Mouse (Mus musculus): Measurements from ENCODE around the gene Sds. TPM values are rescaled to one million over a fixed set of nuclear protein-coding genes. Genes with fewer than 3 reads are reported as not detected.

The Sds gene
- polyA plus RNA-seq, 1 experiment: not detected

GRCm38 (mm10) chr5:120438469-120438868 lies 37.9 kb upstream of the Sds start:
- H3K36me3 ChIP-seq (ENCODE audit: control insufficient read depth): no peaks in the 10 kb centered on the region
- H3K27me3 ChIP-seq (ENCODE audit: control insufficient read depth): peaks cover 87% of the 10 kb centered on the region
- H3K4me1 ChIP-seq (ENCODE audit: control insufficient read depth): no peaks in the 10 kb centered on the region
- H3K4me3 ChIP-seq (replicated peaks): no peak overlapping the region
- no peak for TF ChIP-seq GATA1 (IDR thresholded peaks at IDR 0.05; ENCODE audit: low read length)
- no peaks in the 10 kb centered on the region; the same call in 1 of the 2 replicates for H3K9me3 ChIP-seq (ENCODE audit: control insufficient read depth, low read length)

DNA sequence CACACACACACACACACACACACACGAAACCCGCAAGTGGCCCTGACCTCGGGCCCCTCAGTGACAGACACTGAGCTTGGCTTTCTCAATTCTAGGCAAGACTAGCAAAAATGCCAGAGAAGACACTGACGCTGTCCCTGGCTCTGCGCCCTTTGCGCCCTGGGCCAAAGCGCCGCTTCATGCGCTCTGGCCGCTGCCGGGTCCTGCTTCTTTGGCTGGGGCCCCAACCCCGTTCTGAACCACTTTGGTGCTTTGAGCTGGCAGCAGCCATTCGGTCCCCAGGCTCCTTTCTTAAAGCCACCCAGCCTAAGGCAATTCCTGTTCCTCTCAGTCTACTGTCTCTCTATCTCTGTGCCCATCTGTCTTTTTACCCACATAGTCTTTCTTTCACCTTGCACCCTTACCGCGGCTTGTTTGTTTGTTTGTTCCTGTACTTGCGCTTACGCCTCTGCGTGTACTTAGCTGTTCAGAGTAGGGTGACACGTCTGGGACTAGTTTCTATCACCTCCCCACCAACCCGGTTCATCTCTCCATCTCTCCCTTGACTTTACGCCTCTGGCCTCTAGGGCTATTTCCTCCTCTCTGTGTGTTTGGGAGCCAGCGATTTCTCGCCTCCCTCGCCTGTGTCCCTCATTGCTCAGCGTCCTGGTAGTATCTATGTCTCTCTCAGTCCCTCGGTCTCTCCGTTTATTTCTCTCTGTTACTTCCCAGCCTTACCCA lies 37.2 kb upstream of the Sds start:
- no peaks in the 10 kb centered on the region; the same call in 1 of the 2 replicates for H3K9me3 ChIP-seq (ENCODE audit: control insufficient read depth, low read length)
- H3K27me3 ChIP-seq (ENCODE audit: control insufficient read depth): peaks cover 80% of the 10 kb centered on the region
- no peak for TF ChIP-seq GATA1 (IDR thresholded peaks at IDR 0.05; ENCODE audit: low read length)
- no peak for TF ChIP-seq TAL1 (IDR thresholded peaks at IDR 0.05; ENCODE audit: low read length)
- H3K36me3 ChIP-seq (ENCODE audit: control insufficient read depth): no peaks in the 10 kb centered on the region
- no peaks in the 10 kb centered on the region for H3K4me1 ChIP-seq (ENCODE audit: control insufficient read depth)
- H3K4me3 ChIP-seq (replicated peaks): no peak overlapping the region

DNA sequence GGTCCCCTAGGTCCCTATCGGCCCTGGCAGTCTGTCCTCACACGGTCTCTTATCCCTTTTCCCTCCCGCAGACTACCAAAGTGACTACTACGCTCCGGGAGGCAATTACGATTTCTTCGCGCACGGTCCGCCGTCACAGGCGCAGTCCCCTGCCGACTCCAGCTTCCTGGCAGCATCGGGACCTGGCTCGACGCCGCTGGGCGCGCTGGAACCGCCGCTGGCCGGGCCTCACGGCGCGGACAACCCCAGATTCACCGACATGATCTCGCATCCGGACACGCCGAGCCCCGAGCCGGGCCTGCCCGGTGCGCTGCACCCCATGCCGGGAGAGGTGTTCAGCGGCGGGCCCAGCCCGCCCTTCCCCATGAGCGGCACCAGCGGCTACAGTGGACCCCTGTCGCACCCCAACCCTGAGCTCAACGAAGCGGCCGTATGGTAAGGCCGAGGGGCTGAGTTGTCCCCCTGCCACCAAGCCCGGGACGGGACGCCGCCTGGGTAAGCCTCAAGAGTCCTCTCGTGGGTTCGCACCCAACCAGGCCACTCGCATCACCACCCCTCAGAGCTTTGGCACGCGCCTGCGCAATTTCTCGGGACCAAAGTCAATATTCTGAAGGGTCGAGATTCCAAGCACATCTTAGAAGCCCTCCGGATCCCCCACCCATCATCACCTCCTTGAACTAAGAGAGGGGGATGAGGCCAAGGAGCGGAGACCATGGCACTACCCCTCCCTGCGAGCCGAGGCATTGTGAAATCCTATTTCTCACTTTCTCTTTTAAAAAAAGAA lies 36.2 kb upstream of the Sds start:
- peaks cover 71% of the 10 kb centered on the region for H3K27me3 ChIP-seq (ENCODE audit: control insufficient read depth)
- no peak overlapping the region for H3K4me3 ChIP-seq (replicated peaks)
- H3K9me3 ChIP-seq (ENCODE audit: control insufficient read depth, low read length): no peaks in the 10 kb centered on the region; the same call in 1 of the 2 replicates
- H3K36me3 ChIP-seq (ENCODE audit: control insufficient read depth): no peaks in the 10 kb centered on the region
- H3K4me1 ChIP-seq (ENCODE audit: control insufficient read depth): no peaks in the 10 kb centered on the region
- TF ChIP-seq GATA1 (IDR thresholded peaks at IDR 0.05; ENCODE audit: low read length) (no peak), TAL1 (IDR thresholded peaks at IDR 0.05; ENCODE audit: low read length) (no peak)

DNA sequence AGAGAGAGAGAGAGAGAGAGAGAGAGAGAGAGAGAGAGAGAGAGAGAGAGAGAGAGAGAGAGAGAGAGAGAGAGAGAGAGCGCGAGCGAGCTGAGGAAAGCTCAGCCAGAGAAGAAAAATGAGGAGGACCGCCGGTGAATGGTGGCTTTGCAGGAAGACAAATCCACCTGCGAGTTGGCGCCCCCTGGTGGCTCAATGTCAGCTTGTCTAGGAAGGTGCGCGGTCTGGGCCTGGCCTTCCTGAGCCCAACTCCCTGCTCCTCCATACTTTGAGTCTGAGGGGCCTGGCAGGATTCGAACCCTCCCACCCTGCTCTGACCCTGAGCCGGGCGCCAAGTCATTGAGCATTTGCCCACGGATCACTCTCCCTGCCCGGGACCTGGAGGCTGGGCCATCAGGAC lies 35.6 kb upstream of the Sds start:
- no peaks in the 10 kb centered on the region for H3K4me1 ChIP-seq (ENCODE audit: control insufficient read depth)
- no peak for TF ChIP-seq TAL1 (IDR thresholded peaks at IDR 0.05; ENCODE audit: low read length)
- no peak for TF ChIP-seq GATA1 (IDR thresholded peaks at IDR 0.05; ENCODE audit: low read length)
- no peak overlapping the region for H3K4me3 ChIP-seq (replicated peaks)
- no peaks in the 10 kb centered on the region for H3K36me3 ChIP-seq (ENCODE audit: control insufficient read depth)
- no peaks in the 10 kb centered on the region; the same call in 1 of the 2 replicates for H3K9me3 ChIP-seq (ENCODE audit: control insufficient read depth, low read length)
- peaks cover 66% of the 10 kb centered on the region for H3K27me3 ChIP-seq (ENCODE audit: control insufficient read depth)

DNA sequence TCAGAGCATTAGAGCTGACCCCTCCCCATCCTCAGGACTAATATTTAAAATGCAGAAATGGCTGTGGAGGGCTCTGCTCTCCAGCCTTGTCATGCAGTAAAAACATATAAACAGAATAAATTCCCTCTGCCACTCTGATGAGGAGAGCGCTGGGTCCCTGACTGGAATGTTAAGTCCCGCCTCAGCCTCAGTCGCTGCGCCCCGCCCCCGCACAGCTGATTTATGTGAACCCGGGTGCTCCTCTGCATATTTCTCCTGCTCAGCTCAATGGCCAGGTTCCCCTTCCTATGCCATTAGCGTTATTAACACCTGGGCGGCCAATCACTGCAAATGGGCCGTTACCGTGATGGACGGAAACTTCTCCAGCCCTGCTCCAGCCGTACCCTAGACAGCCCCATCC lies 29.0 kb upstream of the Sds start:
- TF ChIP-seq GATA1 (IDR thresholded peaks at IDR 0.05; ENCODE audit: low read length) (no peak), TAL1 (IDR thresholded peaks at IDR 0.05; ENCODE audit: low read length) (no peak)
- H3K36me3 ChIP-seq (ENCODE audit: control insufficient read depth): no peaks in the 10 kb centered on the region
- no peaks in the 10 kb centered on the region for H3K9me3 ChIP-seq (ENCODE audit: control insufficient read depth, low read length)
- no peak overlapping the region for H3K4me3 ChIP-seq (replicated peaks)
- no peaks in the 10 kb centered on the region for H3K4me1 ChIP-seq (ENCODE audit: control insufficient read depth)
- peaks cover 17% of the 10 kb centered on the region for H3K27me3 ChIP-seq (ENCODE audit: control insufficient read depth)

- Histone ChIP-seq H3K4me3 (replicated peaks) (no peak overlapping the region), H3K36me3 (ENCODE audit: control insufficient read depth) (no peaks in the 10 kb centered on the region), H3K27me3 (ENCODE audit: control insufficient read depth) (peaks cover 27% of the 10 kb centered on the region), H3K4me1 (ENCODE audit: control insufficient read depth) (peaks cover 13% of the 10 kb centered on the region), H3K9me3 (ENCODE audit: control insufficient read depth, low read length) (no peaks in the 10 kb centered on the region)
- TF ChIP-seq TAL1 (IDR thresholded peaks at IDR 0.05; ENCODE audit: low read length) (no peak), GATA1 (IDR thresholded peaks at IDR 0.05; ENCODE audit: low read length) (no peak)
Observed at GRCm38 (mm10) chr5:120454756-120455337, 21.5 kb upstream of the Sds start.

DNA sequence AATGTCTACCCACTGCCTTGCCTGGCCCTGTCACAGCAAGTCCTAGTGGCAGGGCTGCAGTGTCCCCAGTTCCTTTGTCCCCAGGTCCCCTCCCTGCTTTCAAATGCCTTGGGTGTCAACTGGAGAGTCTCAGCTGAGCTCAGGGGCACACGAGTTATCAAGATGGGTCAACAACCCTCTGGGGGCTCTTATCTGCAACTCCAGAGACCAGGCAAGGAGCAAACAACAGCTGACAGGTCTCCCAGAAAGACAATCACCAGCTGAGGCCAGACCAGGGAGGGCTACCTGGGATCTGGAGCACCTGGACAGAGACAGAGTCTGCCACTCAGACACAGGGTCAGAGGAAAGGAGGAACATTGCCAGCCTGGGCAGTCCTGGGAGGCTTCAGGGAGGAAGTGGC lies 20.1 kb upstream of the Sds start:
- Histone ChIP-seq H3K4me1 (ENCODE audit: control insufficient read depth) (peaks cover 13% of the 10 kb centered on the region), H3K4me3 (replicated peaks) (no peak overlapping the region), H3K36me3 (ENCODE audit: control insufficient read depth) (no peaks in the 10 kb centered on the region), H3K9me3 (ENCODE audit: control insufficient read depth, low read length) (no peaks in the 10 kb centered on the region), H3K27me3 (ENCODE audit: control insufficient read depth) (peaks cover 32% of the 10 kb centered on the region)
- TF ChIP-seq TAL1 (IDR thresholded peaks at IDR 0.05; ENCODE audit: low read length) (no peak), GATA1 (IDR thresholded peaks at IDR 0.05; ENCODE audit: low read length) (no peak)

DNA sequence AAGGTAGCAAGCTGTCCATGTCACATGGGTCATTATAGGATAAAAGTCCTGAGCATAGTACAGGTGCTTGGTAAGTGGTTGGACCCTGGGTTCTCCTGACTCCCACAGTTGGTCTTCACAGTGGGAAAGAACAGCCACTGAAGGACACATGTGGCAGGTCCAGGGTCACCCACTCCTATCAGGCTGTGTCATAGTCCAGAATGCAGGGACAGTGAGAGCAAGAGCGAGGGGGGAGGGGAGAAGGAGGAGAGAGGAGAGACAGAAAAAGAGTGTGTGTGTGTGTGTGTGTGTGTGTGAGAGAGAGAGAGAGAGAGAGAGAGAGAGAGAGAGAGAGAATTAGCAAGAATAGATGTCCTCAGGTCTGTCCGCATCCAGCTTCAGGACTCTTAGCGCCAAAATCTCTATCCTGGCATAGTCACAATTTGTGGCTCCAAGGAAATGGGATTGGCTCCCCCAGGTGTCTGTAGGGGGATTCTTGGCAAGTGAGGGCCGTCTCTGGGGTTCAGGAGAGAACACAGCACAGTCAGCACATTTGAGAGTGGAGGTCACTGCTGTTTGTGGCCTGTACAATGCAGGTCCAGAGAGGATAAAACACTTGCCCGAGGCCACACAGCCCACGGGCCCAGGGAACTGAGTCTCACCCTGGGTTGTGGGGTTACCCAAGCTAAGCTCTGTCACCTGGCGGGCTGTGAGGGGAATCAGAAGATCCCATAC lies 19.3 kb upstream of the Sds start:
- H3K4me1 ChIP-seq (ENCODE audit: control insufficient read depth): peaks cover 13% of the 10 kb centered on the region
- no peaks in the 10 kb centered on the region for H3K9me3 ChIP-seq (ENCODE audit: control insufficient read depth, low read length)
- peaks cover 32% of the 10 kb centered on the region for H3K27me3 ChIP-seq (ENCODE audit: control insufficient read depth)
- no peaks in the 10 kb centered on the region for H3K36me3 ChIP-seq (ENCODE audit: control insufficient read depth)
- no peak overlapping the region for H3K4me3 ChIP-seq (replicated peaks)
- no peak for TF ChIP-seq TAL1 (IDR thresholded peaks at IDR 0.05; ENCODE audit: low read length)
- TF ChIP-seq GATA1 (IDR thresholded peaks at IDR 0.05; ENCODE audit: low read length): no peak

- H3K36me3 ChIP-seq (ENCODE audit: control insufficient read depth): no peaks in the 10 kb centered on the region
- H3K27me3 ChIP-seq (ENCODE audit: control insufficient read depth): peaks cover 35% of the 10 kb centered on the region
- H3K4me3 ChIP-seq (replicated peaks): no peak overlapping the region
Observed at GRCm38 (mm10) chr5:120457628-120458027, 18.7 kb upstream of the Sds start.

More at GRCm38 (mm10) chr5:120457628-120458027, 18.7 kb upstream of the Sds start:
- H3K9me3 ChIP-seq (ENCODE audit: control insufficient read depth, low read length): no peaks in the 10 kb centered on the region
- H3K4me1 ChIP-seq (ENCODE audit: control insufficient read depth): peaks cover 13% of the 10 kb centered on the region
- no peak for TF ChIP-seq GATA1 (IDR thresholded peaks at IDR 0.05; ENCODE audit: low read length)
- no peak for TF ChIP-seq TAL1 (IDR thresholded peaks at IDR 0.05; ENCODE audit: low read length)
